Mouse (Mus musculus): ENCODE measurements at regions not wholly inside any gene's neighbourhood (a gene's known extent, or its start where the extent isn't known, plus 50 kb on each side); places are given as distances from the start of the nearest gene placed in this dataset.

GRCm38 (mm10) chr2:64356286-64356685, 258.4 kb upstream of the Fign start:
- 89% methylated on average over 4 of the region's 4 CpGs for WGBS (ENCODE audit: insufficient replicate concordance)
- no peaks in the 10 kb centered on the region for H3K36me3 ChIP-seq (replicated peaks; ENCODE audit: insufficient read depth, low read length)
- H3K9me3 ChIP-seq (ENCODE audit: low read length): no peaks in the 10 kb centered on the region
- H3K9ac ChIP-seq (replicated peaks): no peak overlapping the region
- no peak for DNase-seq
- no peaks in the 10 kb centered on the region for H3K27me3 ChIP-seq (ENCODE audit: insufficient read depth, low read length)
- H3K4me3 ChIP-seq (ENCODE audit: low read depth, low read length): no peak overlapping the region
- TF ChIP-seq CTCF (IDR thresholded peaks at IDR 0.05; ENCODE audit: low read depth): no peak
- TF ChIP-seq EP300 (IDR thresholded peaks at IDR 0.05; ENCODE audit: low read depth): no peak
- H3K4me1 ChIP-seq (ENCODE audit: insufficient read depth): no peaks in the 10 kb centered on the region
- H3K27ac ChIP-seq (ENCODE audit: low read depth): no peak overlapping the region
- no peak overlapping the region for H3K4me2 ChIP-seq (ENCODE audit: low read depth, low read length)
- no peak for ATAC-seq

- Histone ChIP-seq H3K27me3 (ENCODE audit: insufficient read depth, low read length) (no peaks in the 10 kb centered on the region), H3K9me3 (ENCODE audit: low read length) (no peaks in the 10 kb centered on the region), H3K9ac (replicated peaks) (no peak overlapping the region), H3K4me3 (ENCODE audit: low read depth, low read length) (no peak overlapping the region), H3K36me3 (replicated peaks; ENCODE audit: insufficient read depth, low read length) (no peaks in the 10 kb centered on the region), H3K4me2 (ENCODE audit: low read depth, low read length) (no peak overlapping the region), H3K4me1 (ENCODE audit: insufficient read depth) (no peaks in the 10 kb centered on the region), H3K27ac (ENCODE audit: low read depth) (no peak overlapping the region)
- ATAC-seq (no peak), DNase-seq (no peak)
- TF ChIP-seq EP300 (IDR thresholded peaks at IDR 0.05; ENCODE audit: low read depth): no peak
- TF ChIP-seq CTCF (IDR thresholded peaks at IDR 0.05; ENCODE audit: low read depth): no peak
- WGBS (ENCODE audit: insufficient replicate concordance): 52% methylated on average over 2 of the region's 2 CpGs
Measured at GRCm38 (mm10) chr2:64325499-64325898, 227.7 kb upstream of the Fign start.
